Mouse (Mus musculus) heart, adult 9 months (tissue): ENCODE data around the gene Rgl3.

Source experiments
- DNase-seq, 2 experiments: peaks; one replicate each; pipeline ENCODE4 v3.0.0; 2022; ENCODE audit warnings: low spot score in 2 of 2

Gene Rgl3

GRCm38 (mm10) chr9:21989230-21990110 is at the start of gene Rgl3:
Rgl3 (minus strand) TSS chr9:21989446.
- peak; percentile 51 to 57 for DNase-seq

- DNase-seq: no peak
These were observed 48.6 kb upstream of the Rgl3 start for GRCm38 (mm10) chr9:22037826-22038225.

GRCm38 (mm10) chr9:22035300-22036044 is 46.2 kb upstream of the Rgl3 start:
- DNase-seq: no peak

GRCm38 (mm10) chr9:22030386-22030785 is 41.1 kb upstream of the Rgl3 start:
- no peak for DNase-seq

- no peak for DNase-seq
These were observed 39.2 kb upstream of the Rgl3 start for GRCm38 (mm10) chr9:22028467-22028866.

GRCm38 (mm10) chr9:22024592-22024991 is 35.3 kb upstream of the Rgl3 start:
- DNase-seq: no peak

- DNase-seq: no peak
These were observed 28.1 kb upstream of the Rgl3 start for GRCm38 (mm10) chr9:22017208-22017825.

- no peak for DNase-seq
These were observed 27.0 kb upstream of the Rgl3 start for GRCm38 (mm10) chr9:22016245-22016644.

- DNase-seq: no peak
These were observed 23.5 kb upstream of the Rgl3 start for GRCm38 (mm10) chr9:22012731-22013130.

GRCm38 (mm10) chr9:22011055-22011454 is 21.8 kb upstream of the Rgl3 start:
- DNase-seq: no peak

GRCm38 (mm10) chr9:22004546-22004945 is 15.3 kb upstream of the Rgl3 start:
- no peak for DNase-seq

- DNase-seq: no peak
These were observed 13.9 kb upstream of the Rgl3 start for GRCm38 (mm10) chr9:22003163-22003554.

- peak; percentile 100 for DNase-seq
These were observed 13.2 kb upstream of the Rgl3 start, which contains the start of the genes Ccdc151 and Prkcsh for GRCm38 (mm10) chr9:22002194-22003162. Ccdc151 (minus strand) TSS chr9:22002634. Prkcsh (plus strand) TSS chr9:22002806.

GRCm38 (mm10) chr9:22001633-22002032 is 12.4 kb upstream of the Rgl3 start:
- no peak for DNase-seq

- no peak for DNase-seq
These were observed 11.1 kb upstream of the Rgl3 start for GRCm38 (mm10) chr9:22000296-22000695.

GRCm38 (mm10) chr9:21996178-21996867 is 7.1 kb upstream of the Rgl3 start:
- no peak for DNase-seq

- no peak for DNase-seq
These were observed 3.0 kb upstream of the Rgl3 start for GRCm38 (mm10) chr9:21992227-21992626.

GRCm38 (mm10) chr9:21988421-21989101 is 685 bp downstream of the Rgl3 start:
- DNase-seq: no peak

- no peak for DNase-seq
These were observed 1.5 kb downstream of the Rgl3 start for GRCm38 (mm10) chr9:21987592-21988342.
